Mouse (Mus musculus): Measurements from ENCODE around the gene Mast4. TPM values are rescaled to one million over a fixed set of nuclear protein-coding genes. Genes with fewer than 3 reads are reported as not detected.

Gene Mast4
- total and polyA plus RNA-seq, 3 experiments, result 2.7 to 7.0 TPM; not detected in 1

GRCm38 (mm10) chr13:102767110-102767509, 567.2 kb downstream of the Mast4 start (continued):
- peak; percentile 90 for TF ChIP-seq TCF12 (IDR thresholded peaks at IDR 0.05; ENCODE audit: low read depth, low read length)

GRCm38 (mm10) chr13:102765216-102765615, 569.1 kb downstream of the Mast4 start:
- Histone ChIP-seq H3K79me2 (ENCODE audit: control insufficient read depth, insufficient read depth, low read length, poor library complexity) (no peaks in the 10 kb centered on the region), H3K4me3 (ENCODE audit: control insufficient read depth in 1 of 2, insufficient read depth in 1 of 2, low read depth in 2 of 2, low read length in 2 of 2) (no peak overlapping the region), H3K36me3 (ENCODE audit: control insufficient read depth in 1 of 2, insufficient read depth in 2 of 2, low read length in 2 of 2) (peaks cover 0 to 57% of the 10 kb centered on the region in 2 experiments; a peak in 2 of 4 replicates), H3K27ac (ENCODE audit: control insufficient read depth, low read depth, low read length) (peak overlapping the region; percentile 76), H3K9me3 (replicated peaks; ENCODE audit: insufficient read depth, low read length) (no peaks in the 10 kb centered on the region), H3K9ac (ENCODE audit: control insufficient read depth, low read depth, low read length, poor library complexity, severe bottlenecking) (no peak overlapping the region), H3K4me1 (ENCODE audit: control insufficient read depth in 1 of 2, insufficient read depth in 2 of 2, low read length in 2 of 2) (peaks cover 41 to 58% of the 10 kb centered on the region in 2 experiments), H3K27me3 (ENCODE audit: control insufficient read depth in 1 of 2, insufficient read depth in 2 of 2, low read length in 2 of 2) (no peaks in the 10 kb centered on the region)
- TF ChIP-seq CHD1 (IDR thresholded peaks at IDR 0.05; ENCODE audit: low read depth, low read length), result no peak
- no peak for TF ChIP-seq USF2 (IDR thresholded peaks at IDR 0.05; ENCODE audit: borderline replicate concordance in 1 of 2, insufficient read depth in 1 of 2, low read depth in 1 of 2, low read length in 2 of 2)
- no peak for TF ChIP-seq POLR2A (IDR thresholded peaks at IDR 0.05; ENCODE audit: control insufficient read depth in 1 of 2, insufficient read depth in 1 of 2, low read depth in 1 of 2, low read length in 2 of 2, poor library complexity in 1 of 2)
- DNase-seq (ENCODE audit: low read depth, low spot score), result no peak

- H3K9me3 ChIP-seq (replicated peaks; ENCODE audit: insufficient read depth, low read length), result no peaks in the 10 kb centered on the region
- no peaks in the 10 kb centered on the region for H3K79me2 ChIP-seq (ENCODE audit: control insufficient read depth, insufficient read depth, low read length, poor library complexity)
- peaks cover 0 to 57% of the 10 kb centered on the region in 2 experiments; a peak in 2 of 4 replicates for H3K36me3 ChIP-seq (ENCODE audit: control insufficient read depth in 1 of 2, insufficient read depth in 2 of 2, low read length in 2 of 2)
- peak overlapping the region; percentile 76 for H3K27ac ChIP-seq (ENCODE audit: control insufficient read depth, low read depth, low read length)
- H3K9ac ChIP-seq (ENCODE audit: control insufficient read depth, low read depth, low read length, poor library complexity, severe bottlenecking), result no peak overlapping the region
- TF ChIP-seq TCF12 (IDR thresholded peaks at IDR 0.05; ENCODE audit: low read depth, low read length), result no peak
- no peak for TF ChIP-seq GABPA (IDR thresholded peaks at IDR 0.05; ENCODE audit: low read depth, low read length)
- TF ChIP-seq TBP (IDR thresholded peaks at IDR 0.05; ENCODE audit: low read depth, low read length), result no peak
- no peak for TF ChIP-seq GATA1 (IDR thresholded peaks at IDR 0.05; ENCODE audit: low read depth, low read length)
- no peak for TF ChIP-seq NRF1 (IDR thresholded peaks at IDR 0.05; ENCODE audit: insufficient read depth, low read depth, low read length, poor library complexity, severe bottlenecking)
- no peak for TF ChIP-seq TAL1 (IDR thresholded peaks at IDR 0.05; ENCODE audit: low read length)
- no peak overlapping the region for H3K4me3 ChIP-seq (ENCODE audit: control insufficient read depth in 1 of 2, insufficient read depth in 1 of 2, low read depth in 2 of 2, low read length in 2 of 2)
- DNase-seq (ENCODE audit: low read depth, low spot score), result no peak
- H3K27me3 ChIP-seq (ENCODE audit: control insufficient read depth in 1 of 2, insufficient read depth in 2 of 2, low read length in 2 of 2), result no peaks in the 10 kb centered on the region
- peaks cover 41 to 58% of the 10 kb centered on the region in 2 experiments for H3K4me1 ChIP-seq (ENCODE audit: control insufficient read depth in 1 of 2, insufficient read depth in 2 of 2, low read length in 2 of 2)
Measured at GRCm38 (mm10) chr13:102764218-102764617, 570.1 kb downstream of the Mast4 start.

- no peaks in the 10 kb centered on the region for H3K27me3 ChIP-seq (ENCODE audit: control insufficient read depth in 1 of 2, insufficient read depth in 2 of 2, low read length in 2 of 2)
- no peak overlapping the region for H3K9ac ChIP-seq (ENCODE audit: control insufficient read depth, low read depth, low read length, poor library complexity, severe bottlenecking)
- TF ChIP-seq GABPA (IDR thresholded peaks at IDR 0.05; ENCODE audit: low read depth, low read length) (no peak), CHD1 (IDR thresholded peaks at IDR 0.05; ENCODE audit: low read depth, low read length) (no peak), RCOR1 (IDR thresholded peaks at IDR 0.05; ENCODE audit: low read depth, low read length) (no peak), TAL1 (IDR thresholded peaks at IDR 0.05; ENCODE audit: low read length) (no peak), UBTF (IDR thresholded peaks at IDR 0.05; ENCODE audit: borderline replicate concordance, insufficient read depth, low read depth, low read length) (no peak), GATA1 (IDR thresholded peaks at IDR 0.05; ENCODE audit: low read depth, low read length) (no peak), TBP (IDR thresholded peaks at IDR 0.05; ENCODE audit: low read depth, low read length) (no peak), EP300 (IDR thresholded peaks at IDR 0.05; ENCODE audit: low read depth in 1 of 2, low read length in 2 of 2) (no peak), ZNF384 (IDR thresholded peaks at IDR 0.05; ENCODE audit: low read depth, low read length) (no peak), MAFK (IDR thresholded peaks at IDR 0.05; ENCODE audit: borderline replicate concordance, low read depth, low read length) (no peak), MYB (IDR thresholded peaks at IDR 0.05; ENCODE audit: low read depth, low read length) (no peak), E2F4 (IDR thresholded peaks at IDR 0.05; ENCODE audit: borderline replicate concordance, low read depth, low read length) (no peak), MYC (IDR thresholded peaks at IDR 0.05; ENCODE audit: low read depth, low read length) (no peak), MAX (IDR thresholded peaks at IDR 0.05; ENCODE audit: low read length) (no peak), MAZ (IDR thresholded peaks at IDR 0.05; ENCODE audit: low read depth, low read length) (no peak), BHLHE40 (IDR thresholded peaks at IDR 0.05; ENCODE audit: borderline replicate concordance, low read depth, low read length) (no peak), ZKSCAN1 (IDR thresholded peaks at IDR 0.05; ENCODE audit: low read depth, low read length) (no peak)
- no peak overlapping the region for H3K4me3 ChIP-seq (ENCODE audit: control insufficient read depth in 1 of 2, insufficient read depth in 1 of 2, low read depth in 2 of 2, low read length in 2 of 2)
- no peaks in the 10 kb centered on the region for H3K9me3 ChIP-seq (replicated peaks; ENCODE audit: insufficient read depth, low read length)
- no peaks in the 10 kb centered on the region for H3K79me2 ChIP-seq (ENCODE audit: control insufficient read depth, insufficient read depth, low read length, poor library complexity)
- H3K27ac ChIP-seq (ENCODE audit: control insufficient read depth, low read depth, low read length), result no peak overlapping the region
- H3K36me3 ChIP-seq (ENCODE audit: control insufficient read depth in 1 of 2, insufficient read depth in 2 of 2, low read length in 2 of 2), result peaks cover 0 to 39% of the 10 kb centered on the region in 2 experiments; a peak in 3 of 4 replicates
- H3K4me1 ChIP-seq (ENCODE audit: control insufficient read depth in 1 of 2, insufficient read depth in 2 of 2, low read length in 2 of 2), result peaks cover 31 to 43% of the 10 kb centered on the region in 2 experiments
- no peak for DNase-seq (ENCODE audit: low read depth, low spot score)
Measured at GRCm38 (mm10) chr13:102762203-102762602, 572.1 kb downstream of the Mast4 start.

Data from MEL (cell line).